Mouse (Mus musculus) kidney, postnatal 10 days (tissue): ENCODE measurements around the gene Msantd3.
A peak's percentile ranks its signal among the peaks of the same experiment; 100 is the strongest.

Experiments used
- DNase-seq: peaks from one replicate; pipeline ENCODE4 v3.0.0; 2021; ENCODE audit warnings: mixed read lengths

Gene Msantd3

DNA sequence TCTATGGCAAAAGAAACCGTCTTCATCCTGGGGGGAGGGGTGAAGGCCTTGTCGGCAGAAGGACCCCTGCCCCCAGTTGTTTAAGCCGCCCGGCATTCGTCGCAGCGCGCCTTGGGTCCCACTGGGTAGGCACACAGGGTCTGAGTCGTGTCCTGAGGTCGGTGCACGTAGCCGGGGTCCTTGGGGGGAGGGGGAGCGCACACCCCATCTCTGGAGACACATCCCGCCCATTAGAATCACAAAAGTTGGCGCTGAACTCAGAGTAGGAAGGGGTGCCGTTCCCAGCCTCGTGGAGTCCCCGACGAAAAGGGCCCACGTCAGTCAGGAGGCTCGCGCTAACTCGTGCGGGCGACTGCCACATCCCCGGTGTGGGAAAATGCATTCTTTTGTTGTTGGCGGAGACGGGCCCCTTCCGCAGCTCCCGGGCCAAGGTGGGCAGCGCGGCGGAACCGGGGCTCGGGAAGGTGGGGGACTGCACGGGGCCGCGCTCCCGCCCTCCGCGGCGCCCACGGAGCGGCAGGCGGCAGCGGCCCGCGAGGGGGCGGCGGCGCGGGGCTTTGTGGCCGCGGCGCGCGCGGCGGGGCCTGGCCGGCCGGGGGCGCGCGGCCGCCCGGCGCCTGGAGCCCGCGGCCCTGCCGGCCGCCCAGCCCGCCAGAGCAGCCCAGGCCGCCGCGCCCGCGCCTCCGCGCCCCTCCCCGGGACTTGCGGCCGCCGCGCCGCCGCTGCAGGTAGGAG lies at the start of gene Msantd3:
Msantd3 (plus strand) TSS at position 95 of the 735 bp plus-strand sequence.
- DNase-seq = peak; percentile 71

DNA sequence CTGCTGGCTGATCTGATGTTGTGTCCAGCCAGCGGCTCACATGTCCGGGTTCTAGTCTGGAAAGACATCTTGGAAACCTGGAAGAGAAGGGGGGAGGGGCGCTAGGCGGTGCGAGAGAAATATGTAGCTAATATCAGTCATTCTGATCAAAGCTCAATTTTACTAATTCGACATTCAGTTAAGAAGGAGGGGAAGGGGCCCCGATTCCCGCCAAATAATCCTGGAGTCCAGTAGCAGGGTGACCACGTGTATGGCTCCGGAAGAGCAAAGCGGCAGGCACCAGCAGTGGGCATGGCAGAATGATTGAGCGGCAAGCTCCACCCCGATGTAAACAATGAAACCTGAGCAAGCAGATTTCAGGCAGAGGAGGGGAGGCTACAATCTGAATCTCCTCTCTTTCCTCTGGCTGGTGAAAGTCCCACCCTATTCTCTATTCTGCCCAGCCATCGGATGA lies 48.4 kb upstream of the Msantd3 start:
- DNase-seq = peak; percentile 5

DNA sequence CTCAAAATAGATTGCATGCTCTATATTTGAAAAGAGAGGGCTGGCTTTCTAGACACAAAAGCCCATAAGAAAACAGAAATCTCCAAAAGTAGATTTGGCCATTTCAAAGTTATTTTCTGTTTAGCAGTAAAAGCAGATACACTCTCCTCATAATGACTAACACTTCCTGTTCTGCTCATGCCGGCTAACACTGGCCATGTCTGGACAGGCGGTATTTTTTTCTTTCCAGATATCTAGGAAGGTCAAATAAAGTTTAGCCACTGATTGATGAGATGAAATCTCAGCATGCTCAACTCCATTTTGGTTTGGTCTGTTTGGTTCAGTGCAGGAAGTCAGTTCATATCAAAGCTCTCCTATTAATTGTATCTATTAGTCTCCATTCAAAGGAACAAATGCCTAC lies 47.2 kb upstream of the Msantd3 start:
- no peak for DNase-seq

DNA sequence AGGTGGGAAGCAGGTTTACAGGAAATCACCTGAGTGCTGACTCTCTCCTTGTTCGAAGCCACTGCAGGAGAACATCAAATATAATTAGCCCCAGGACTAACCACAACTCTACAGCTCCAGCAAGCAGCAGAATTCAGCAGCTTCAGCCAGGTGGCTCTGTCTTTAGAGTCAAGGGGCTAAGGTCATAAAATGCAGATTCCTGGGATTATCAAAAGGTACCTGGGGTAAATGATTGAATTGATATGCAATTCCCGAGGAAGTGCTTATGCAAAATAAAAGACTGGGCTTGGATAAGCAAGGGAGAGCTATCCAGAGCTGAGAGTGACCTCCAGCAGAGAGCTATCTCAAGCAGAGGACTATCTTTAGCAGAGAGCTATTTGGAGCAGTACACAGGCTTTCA lies 28.9 kb upstream of the Msantd3 start:
- no peak for DNase-seq

DNA sequence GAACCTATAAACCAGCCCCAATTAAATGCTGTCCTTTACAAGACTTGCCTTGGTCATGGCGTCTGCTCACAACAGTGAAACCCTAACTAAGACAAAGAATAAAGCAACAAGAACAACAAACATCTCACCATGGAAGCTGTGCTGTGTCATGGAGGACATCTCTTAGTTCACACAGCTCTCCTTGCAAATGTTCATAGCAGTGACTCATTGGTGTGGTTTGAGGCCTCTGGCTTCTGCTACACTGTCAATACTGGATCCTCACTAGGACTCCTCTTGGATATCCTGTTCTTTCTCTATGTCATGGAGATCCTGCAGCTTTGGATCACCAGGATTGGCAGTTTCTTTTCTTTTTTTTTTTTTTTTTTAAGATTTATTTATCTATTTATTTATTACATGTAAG lies 10.2 kb upstream of the Msantd3 start:
- DNase-seq = no peak

- DNase-seq = no peak
These were observed 7.7 kb upstream of the Msantd3 start for GRCm38 (mm10) chr4:48531804-48532601.

DNA sequence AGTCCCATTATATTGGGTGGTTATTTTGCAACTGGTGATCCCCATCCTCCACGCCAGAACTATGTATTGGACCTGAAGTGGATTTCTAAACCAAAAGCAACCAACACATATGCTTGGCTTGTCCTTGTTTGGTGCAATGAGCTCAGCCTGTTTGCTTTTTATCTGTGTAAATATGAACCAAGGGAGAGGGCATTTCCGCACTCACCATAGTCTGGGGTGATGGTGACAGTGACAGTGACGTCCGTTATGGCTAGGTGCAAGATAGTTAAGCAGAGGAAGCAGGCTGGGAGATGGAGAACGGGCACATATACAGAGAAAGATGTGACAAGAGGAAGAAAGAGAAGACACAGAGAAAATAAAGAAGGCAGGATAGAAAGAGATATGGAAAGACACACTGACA lies 3.5 kb upstream of the Msantd3 start:
- DNase-seq = no peak

- no peak for DNase-seq
These were observed 2.7 kb upstream of the Msantd3 start for GRCm38 (mm10) chr4:48537024-48537423.

DNA sequence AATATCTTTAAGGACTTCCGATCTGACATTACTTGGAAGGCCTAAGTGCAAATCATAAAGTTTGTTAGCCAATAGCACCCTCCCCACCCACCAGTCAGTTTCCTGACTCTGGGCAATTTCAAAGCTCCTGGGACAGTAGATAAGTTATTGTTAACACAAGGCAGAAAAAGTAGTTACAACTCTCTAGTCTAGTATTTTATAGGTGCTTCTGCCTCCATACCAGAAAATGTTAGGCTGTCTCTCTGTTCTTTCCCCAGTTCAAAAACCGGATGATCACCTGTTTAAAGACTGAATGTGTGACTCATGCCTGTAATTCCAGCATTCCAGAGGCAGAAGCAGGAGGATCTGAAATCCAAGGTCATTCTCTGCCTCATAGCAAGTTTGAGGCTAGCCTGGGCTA lies 1.2 kb upstream of the Msantd3 start:
- DNase-seq = no peak

GRCm38 (mm10) chr4:48540576-48541111 lies 909 bp downstream of the Msantd3 start:
- peak; percentile 65 for DNase-seq

- DNase-seq = peak; percentile 48
These were observed 2.0 kb downstream of the Msantd3 start for GRCm38 (mm10) chr4:48541526-48542250.

- DNase-seq = no peak
These were observed 2.6 kb downstream of the Msantd3 start for GRCm38 (mm10) chr4:48542351-48542750.

DNA sequence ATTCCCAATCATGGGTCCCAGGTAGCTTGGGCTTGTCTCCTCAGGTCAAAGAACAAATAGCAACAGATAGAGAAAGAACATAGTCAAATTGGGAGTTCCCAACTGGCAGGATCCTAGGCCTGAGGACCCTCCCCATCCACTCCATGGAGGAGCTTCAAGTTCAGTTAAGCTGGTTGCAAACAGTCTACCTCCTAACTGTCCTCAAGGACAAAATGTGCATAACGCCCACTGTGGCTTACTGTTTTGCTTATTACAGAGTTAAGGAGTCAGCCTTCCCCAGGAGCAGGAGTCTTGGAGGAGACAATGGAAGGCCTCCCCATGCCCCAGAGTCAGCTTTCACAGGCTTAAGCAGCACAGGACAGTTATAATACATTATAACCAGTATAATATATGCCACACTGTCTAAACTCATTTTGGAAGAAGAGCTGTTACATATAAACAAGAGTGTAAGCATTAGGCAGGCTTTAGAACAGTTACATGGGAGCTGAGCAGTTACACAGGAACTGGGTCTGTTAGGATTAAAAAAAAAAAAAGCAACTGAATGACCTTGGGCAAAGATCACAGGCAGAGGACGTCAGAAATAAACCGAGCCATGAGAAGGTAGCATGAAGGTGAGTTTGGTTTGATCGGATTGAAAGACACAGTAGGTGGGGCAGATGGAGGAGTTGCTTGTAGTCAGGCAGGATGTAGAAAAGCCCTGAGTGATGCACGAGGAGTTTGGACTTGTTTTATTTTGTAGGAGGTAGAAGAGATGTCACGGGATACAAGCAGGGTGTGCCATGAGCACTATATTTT lies 3.5 kb downstream of the Msantd3 start:
- no peak for DNase-seq

GRCm38 (mm10) chr4:48544141-48544540 lies 4.4 kb downstream of the Msantd3 start:
- DNase-seq = no peak

DNA sequence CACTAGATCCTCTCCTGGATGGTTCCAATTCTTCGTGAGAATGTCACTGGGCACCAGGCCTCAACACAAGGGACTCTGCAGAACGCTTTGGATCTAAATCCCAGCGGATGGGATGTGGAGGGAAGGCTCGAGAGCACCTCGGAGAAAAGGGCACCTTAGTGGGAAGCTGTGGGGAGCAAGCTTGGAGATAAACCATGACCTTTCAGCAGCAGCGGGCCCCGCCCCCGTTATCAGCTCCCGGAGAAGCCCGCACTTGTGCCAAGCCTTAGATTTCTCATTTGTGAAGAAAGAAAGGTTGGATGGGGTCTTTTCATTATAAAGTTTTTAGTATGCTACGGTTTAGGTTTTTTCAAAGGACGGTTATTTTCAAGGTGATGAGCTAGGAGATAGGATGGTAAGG lies 6.2 kb downstream of the Msantd3 start:
- no peak for DNase-seq

DNA sequence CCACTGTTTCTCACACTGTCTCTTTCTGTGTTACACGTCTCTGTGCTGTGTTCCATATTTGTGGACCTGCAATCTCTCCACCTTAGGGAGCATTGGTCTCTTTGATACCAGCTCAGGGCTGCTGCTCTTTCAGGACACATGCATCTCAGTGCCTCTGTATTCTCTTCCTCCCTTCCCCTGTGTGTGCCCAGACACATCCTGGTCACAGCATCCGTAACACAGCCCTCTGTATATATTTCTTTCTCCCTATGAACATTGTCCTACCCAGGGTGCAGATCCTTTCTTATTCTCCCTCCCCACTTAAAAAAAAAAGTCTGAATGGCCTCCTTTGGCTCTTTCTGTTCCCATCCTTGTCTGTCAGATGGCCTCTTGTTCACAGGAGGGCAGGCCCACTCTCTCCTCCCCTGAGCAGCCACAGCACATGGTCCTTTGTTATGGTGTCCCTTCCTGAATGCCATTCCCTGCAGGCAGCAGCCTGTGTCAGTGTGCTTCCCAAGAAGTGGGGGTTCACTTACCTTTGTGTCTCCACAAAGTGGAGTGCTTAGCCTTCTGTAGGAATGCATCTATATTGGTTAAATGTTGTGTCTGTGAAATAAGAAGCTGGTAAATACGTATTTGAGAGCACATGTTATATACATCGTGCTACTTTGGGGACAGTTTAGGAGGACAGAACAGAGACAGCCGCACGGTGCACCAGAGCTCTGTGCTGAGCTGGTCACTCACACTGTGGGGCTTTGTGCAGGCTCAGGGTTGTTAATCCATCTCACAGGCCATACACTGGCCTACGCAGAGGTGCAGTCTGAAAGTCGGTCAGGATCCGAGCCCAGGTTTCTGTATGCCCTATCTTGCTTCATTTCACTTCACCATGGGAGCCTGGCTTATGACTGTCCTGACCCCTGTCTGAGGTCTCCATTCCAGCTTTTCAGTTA lies 7.1 kb downstream of the Msantd3 start:
- DNase-seq = no peak

- no peak for DNase-seq
These were observed 8.8 kb downstream of the Msantd3 start for GRCm38 (mm10) chr4:48548393-48549045.

GRCm38 (mm10) chr4:48549661-48550060 lies 9.9 kb downstream of the Msantd3 start:
- no peak for DNase-seq

DNA sequence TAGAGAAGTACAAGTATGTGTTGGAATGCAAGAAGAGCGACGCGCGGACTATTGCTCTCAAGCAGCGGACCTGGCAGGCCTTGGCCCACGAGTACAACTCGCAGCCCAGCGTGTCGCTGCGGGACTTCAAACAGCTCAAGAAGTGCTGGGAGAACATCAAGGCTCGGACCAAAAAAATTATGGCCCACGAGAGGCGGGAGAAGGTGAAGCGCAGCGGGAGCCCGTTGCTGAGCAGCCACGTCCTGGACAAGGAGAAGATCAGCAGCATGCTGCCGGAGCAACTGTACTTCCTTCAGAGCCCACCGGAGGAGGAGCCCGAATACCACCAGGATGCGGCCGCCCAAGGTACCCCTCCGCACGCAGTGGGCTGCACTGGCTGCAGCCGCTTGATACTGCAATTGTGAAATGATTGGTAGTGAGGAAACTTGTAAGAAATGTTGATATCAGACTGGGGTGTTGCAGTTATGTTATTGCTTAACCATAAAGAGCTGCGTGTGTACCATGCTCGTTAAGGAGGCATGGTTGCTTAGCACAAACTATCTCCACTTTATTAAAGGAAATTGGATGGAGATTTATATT lies 12.8 kb downstream of the Msantd3 start:
- no peak for DNase-seq

- no peak for DNase-seq
These were observed 14.4 kb downstream of the Msantd3 start for GRCm38 (mm10) chr4:48554132-48554531.
